Mouse (Mus musculus) stomach, postnatal 0 days (tissue): ENCODE results near the gene Lama5.

ENCODE experiments used
- CTCF ChIP-seq: IDR thresholded peaks from 2 replicates; pipeline ENCODE4 v1.5.1; 2016; ENCODE audit warnings: antibody characterized with exemption, low read depth, mild to moderate bottlenecking, moderate library complexity
- EP300 ChIP-seq: optimal IDR thresholded peaks from 2 replicates; pipeline ENCODE3; 2016; ENCODE audit warnings: antibody characterized with exemption

DNA sequence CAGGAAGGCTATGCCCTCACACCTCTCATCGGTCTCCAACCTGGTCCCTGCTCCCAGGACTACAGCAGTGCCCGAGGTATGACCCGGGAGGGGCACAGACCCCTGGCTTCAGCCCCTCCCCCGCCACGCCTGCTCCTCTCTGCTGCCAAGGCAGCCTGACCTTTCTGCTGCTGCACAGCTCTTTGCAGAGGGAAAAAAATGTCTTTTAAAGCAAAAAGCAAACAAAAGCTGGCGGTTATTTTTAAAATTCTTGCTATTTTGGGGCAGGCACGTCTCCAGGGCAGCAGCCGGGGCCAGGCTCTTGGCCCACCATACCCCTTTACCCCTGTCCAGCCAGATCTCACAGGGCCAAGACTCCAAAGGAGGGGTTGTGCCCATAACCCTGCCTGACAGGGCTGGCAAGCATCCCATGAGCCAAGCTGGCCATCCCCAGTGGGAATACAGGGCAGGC is 10.6 kb downstream of the Lama5 start:
- TF ChIP-seq CTCF: no peak
- TF ChIP-seq EP300: no peak
